Mouse (Mus musculus) midbrain, postnatal 0 days (tissue): ENCODE measurements at regions not wholly inside any gene's neighbourhood (a gene's known extent, or its start where the extent isn't known, plus 50 kb on each side); places are given as distances from the start of the nearest gene placed in this dataset.
"Not testable (repeated sequence)": the region's sequence is repeated elsewhere in the genome, so short reads cannot be mapped to it uniquely, and the experiment has no call there.

Source experiments
- ATAC-seq: fragments of 200-750 bp; cut with Nextera tagmentation; 2 replicates; pipeline ENCODE4 v1.8.0; 2017; ENCODE audit warnings: moderate number of reproducible peaks, mild to moderate bottlenecking, moderate TSS enrichment, moderate library complexity; ENCODE audit not compliant: low FRiP score
- DNase-seq: peaks from one replicate; pipeline ENCODE4 v3.0.0-alpha.2; 2015; ENCODE audit warnings: low spot score
- H3K27ac ChIP-seq: fragments of 300-500 bp; sonication (generic); 2 replicates; pipeline ENCODE4 v1.5.1; 2014; ENCODE audit warnings: low read depth, mild to moderate bottlenecking, low read length, mixed read lengths
- H3K27me3 ChIP-seq: fragments of 300-500 bp; sonication (generic); 2 replicates; pipeline ENCODE4 v1.6.1; 2014; ENCODE audit warnings: low read length, control low read depth, mixed read lengths; ENCODE audit not compliant: insufficient read depth
- H3K36me3 ChIP-seq: fragments of 300-500 bp; sonication (generic); 2 replicates; pipeline ENCODE4 v1.6.1; 2014; ENCODE audit warnings: low read length, control low read depth, mixed read lengths; ENCODE audit not compliant: insufficient read depth
- H3K4me1 ChIP-seq: fragments of 300-500 bp; sonication (generic); 2 replicates; pipeline ENCODE4 v1.6.1; 2014; ENCODE audit warnings: mild to moderate bottlenecking, control low read depth, antibody characterized with exemption, low read length, mixed read lengths; ENCODE audit not compliant: insufficient read depth
- H3K4me2 ChIP-seq: fragments of 300-500 bp; sonication (generic); 2 replicates; pipeline ENCODE4 v1.6.1; 2014; ENCODE audit warnings: low read depth, mild to moderate bottlenecking, low read length, mixed read lengths; ENCODE audit not compliant: poor library complexity, severe bottlenecking
- H3K4me3 ChIP-seq: fragments of 300-500 bp; sonication (generic); 2 replicates; pipeline ENCODE4 v1.5.1; 2014; ENCODE audit warnings: low read depth, mild to moderate bottlenecking, low read length, moderate library complexity
- H3K9ac ChIP-seq: fragments of 300-500 bp; sonication (generic); replicated peaks from 2 replicates; pipeline ENCODE4 v1.6.1; 2014; ENCODE audit warnings: mild to moderate bottlenecking, low read length, moderate library complexity, mixed read lengths; ENCODE audit not compliant: poor library complexity, severe bottlenecking
- H3K9me3 ChIP-seq: fragments of 300-500 bp; sonication (generic); 2 replicates; pipeline ENCODE4 v1.6.1; 2016; ENCODE audit warnings: low read length, control low read depth
- CTCF ChIP-seq: IDR thresholded peaks from 2 replicates; pipeline ENCODE4 v1.5.1; 2016; ENCODE audit warnings: antibody characterized with exemption, mild to moderate bottlenecking
- WGBS: fragments of 180-500 bp; shearing (Covaris S2); extraction: QIAGEN DNeasy Blood & Tissue Kit; methylation state at CpG from one replicate; pipeline ENCODE4 v1.1.7; 2014; 5-methylcytosine and 5-hydroxymethylcytosine counted together

- no peak overlapping the region for H3K4me3 ChIP-seq
- 78% methylated on average over 4 of the region's 4 CpGs for WGBS
- no peak for DNase-seq
- no peak overlapping the region for H3K27ac ChIP-seq
- no peak overlapping the region for H3K9ac ChIP-seq
- no peak for ATAC-seq
- no peaks in the 10 kb centered on the region for H3K9me3 ChIP-seq
- no peaks in the 10 kb centered on the region for H3K4me1 ChIP-seq
- H3K27me3 ChIP-seq: no peaks in the 10 kb centered on the region
- no peak overlapping the region for H3K4me2 ChIP-seq
- no peaks in the 10 kb centered on the region for H3K36me3 ChIP-seq
- TF ChIP-seq CTCF: no peak
These were observed 113.0 kb upstream of the Cnksr3 start for GRCm38 (mm10) chr10:7325074-7325473.

GRCm38 (mm10) chr10:7323258-7323657, 111.2 kb upstream of the Cnksr3 start:
- no peak for TF ChIP-seq CTCF
- no peaks in the 10 kb centered on the region for H3K9me3 ChIP-seq
- H3K4me1 ChIP-seq: no peaks in the 10 kb centered on the region
- no peaks in the 10 kb centered on the region for H3K27me3 ChIP-seq
- no peak overlapping the region for H3K4me2 ChIP-seq
- H3K9ac ChIP-seq: no peak overlapping the region
- no peak overlapping the region for H3K4me3 ChIP-seq
- no peak overlapping the region for H3K27ac ChIP-seq
- 33% methylated on average over 3 of the region's 3 CpGs for WGBS
- ATAC-seq (no peak), DNase-seq (no peak)
- no peaks in the 10 kb centered on the region for H3K36me3 ChIP-seq

GRCm38 (mm10) chr10:7309927-7310326, 97.9 kb upstream of the Cnksr3 start:
- WGBS: 99% methylated on average over 3 of the region's 3 CpGs

GRCm38 (mm10) chr10:7305881-7306280, 93.8 kb upstream of the Cnksr3 start:
- ATAC-seq, H3K27ac ChIP-seq, H3K27me3 ChIP-seq, H3K36me3 ChIP-seq, H3K9ac ChIP-seq, H3K4me3 ChIP-seq, DNase-seq, H3K4me2 ChIP-seq, H3K4me1 ChIP-seq, H3K9me3 ChIP-seq: not testable (repeated sequence)
- 52% methylated on average over 3 of the region's 3 CpGs for WGBS

More at GRCm38 (mm10) chr10:7309927-7310326, 97.9 kb upstream of the Cnksr3 start:
- H3K4me1 ChIP-seq: no peaks in the 10 kb centered on the region
- DNase-seq (no peak), ATAC-seq (no peak)
- H3K9ac ChIP-seq: no peak overlapping the region
- no peaks in the 10 kb centered on the region for H3K27me3 ChIP-seq
- H3K9me3 ChIP-seq: no peaks in the 10 kb centered on the region
- H3K36me3 ChIP-seq: no peaks in the 10 kb centered on the region
- no peak overlapping the region for H3K27ac ChIP-seq
- no peak for TF ChIP-seq CTCF
- no peak overlapping the region for H3K4me2 ChIP-seq
- H3K4me3 ChIP-seq: no peak overlapping the region

- no peak overlapping the region for H3K27ac ChIP-seq
- H3K4me1 ChIP-seq: no peaks in the 10 kb centered on the region
- H3K36me3 ChIP-seq: no peaks in the 10 kb centered on the region
- 89% methylated on average over 7 of the region's 7 CpGs for WGBS
- H3K4me3 ChIP-seq: no peak overlapping the region
- ATAC-seq: no peak
- H3K9ac ChIP-seq: no peak overlapping the region
- H3K4me2 ChIP-seq: no peak overlapping the region
- no peaks in the 10 kb centered on the region for H3K9me3 ChIP-seq
- DNase-seq: no peak
- no peak for TF ChIP-seq CTCF
- H3K27me3 ChIP-seq: no peaks in the 10 kb centered on the region
These were observed 86.3 kb upstream of the Cnksr3 start for GRCm38 (mm10) chr10:7298377-7298776.

GRCm38 (mm10) chr10:7295921-7296320, 83.9 kb upstream of the Cnksr3 start:
- no peak overlapping the region for H3K4me2 ChIP-seq
- no peaks in the 10 kb centered on the region for H3K4me1 ChIP-seq
- 97% methylated on average over 5 of the region's 5 CpGs for WGBS
- H3K9ac ChIP-seq: no peak overlapping the region
- no peak for DNase-seq
- H3K36me3 ChIP-seq: no peaks in the 10 kb centered on the region
- no peak for TF ChIP-seq CTCF
- no peak overlapping the region for H3K27ac ChIP-seq
- no peak for ATAC-seq
- H3K9me3 ChIP-seq: no peaks in the 10 kb centered on the region
- no peak overlapping the region for H3K4me3 ChIP-seq
- no peaks in the 10 kb centered on the region for H3K27me3 ChIP-seq

- no peaks in the 10 kb centered on the region for H3K9me3 ChIP-seq
- ATAC-seq (no peak), DNase-seq (no peak)
- no peak overlapping the region for H3K27ac ChIP-seq
- H3K4me2 ChIP-seq: no peak overlapping the region
- no peak overlapping the region for H3K9ac ChIP-seq
- no peaks in the 10 kb centered on the region for H3K4me1 ChIP-seq
- no peak for TF ChIP-seq CTCF
- H3K27me3 ChIP-seq: no peaks in the 10 kb centered on the region
- no peak overlapping the region for H3K4me3 ChIP-seq
- 77% methylated on average over 5 of the region's 5 CpGs for WGBS
- no peaks in the 10 kb centered on the region for H3K36me3 ChIP-seq
These were observed 81.2 kb upstream of the Cnksr3 start for GRCm38 (mm10) chr10:7293203-7293602.
